Mouse (Mus musculus) thymus, adult 18-20 months (tissue): ENCODE results near the gene Dlgap5.

Experiments
- DNase-seq, 2 experiments: peaks; one replicate each; pipeline ENCODE4 v3.0.0; 2022; ENCODE audit warnings: mixed read lengths in 2 of 2

Dlgap5 gene

GRCm38 (mm10) chr14:47395007-47395406 lies 23.2 kb downstream of the Dlgap5 start:
- DNase-seq = no peak

- DNase-seq = no peak
Measured at GRCm38 (mm10) chr14:47393354-47394094, 24.7 kb downstream of the Dlgap5 start.

- DNase-seq = no peak
Measured at GRCm38 (mm10) chr14:47386125-47386524, 32.1 kb downstream of the Dlgap5 start.

GRCm38 (mm10) chr14:47384653-47385052 lies 33.6 kb downstream of the Dlgap5 start:
- DNase-seq = no peak

GRCm38 (mm10) chr14:47383911-47384310 lies 34.3 kb downstream of the Dlgap5 start:
- no peak for DNase-seq

- no peak for DNase-seq
Measured at GRCm38 (mm10) chr14:47378336-47378735, 39.9 kb downstream of the Dlgap5 start.

- DNase-seq = no peak
Measured at GRCm38 (mm10) chr14:47376526-47376925, 41.7 kb downstream of the Dlgap5 start.

GRCm38 (mm10) chr14:47373728-47374678 lies 44.2 kb downstream of the Dlgap5 start:
- no peak for DNase-seq

- DNase-seq = no peak
Measured at GRCm38 (mm10) chr14:47371689-47372088, 46.5 kb downstream of the Dlgap5 start.

- no peak for DNase-seq
Measured at GRCm38 (mm10) chr14:47370790-47371189, 47.4 kb downstream of the Dlgap5 start.

GRCm38 (mm10) chr14:47369741-47370140 lies 48.5 kb downstream of the Dlgap5 start:
- peak; percentile 20 to 37 for DNase-seq

- no peak for DNase-seq
Measured at GRCm38 (mm10) chr14:47367461-47367860, 50.7 kb downstream of the Dlgap5 start, which contains the start of gene Lgals3. Gene Lgals3, plus strand, starts transcription at chr14:47367751.

GRCm38 (mm10) chr14:47366881-47367321 lies 51.3 kb downstream of the Dlgap5 start:
- DNase-seq = peak; percentile 19 to 28

GRCm38 (mm10) chr14:47364742-47365449 lies 53.3 kb downstream of the Dlgap5 start:
- DNase-seq = peak; percentile 23 to 38

GRCm38 (mm10) chr14:47361899-47362298 lies 56.3 kb downstream of the Dlgap5 start:
- DNase-seq = no peak

- no peak for DNase-seq
Measured at GRCm38 (mm10) chr14:47361418-47361817, 56.8 kb downstream of the Dlgap5 start.

- DNase-seq = no peak
Measured at GRCm38 (mm10) chr14:47359610-47360009, 58.6 kb downstream of the Dlgap5 start.

- no peak for DNase-seq
Measured at GRCm38 (mm10) chr14:47356622-47357021, 61.6 kb downstream of the Dlgap5 start.

- DNase-seq = no peak
Measured at GRCm38 (mm10) chr14:47354948-47355347, 63.3 kb downstream of the Dlgap5 start.

GRCm38 (mm10) chr14:47354111-47354577 lies 64.1 kb downstream of the Dlgap5 start:
- no peak for DNase-seq

- no peak for DNase-seq
Measured at GRCm38 (mm10) chr14:47353240-47353639, 65.0 kb downstream of the Dlgap5 start.

GRCm38 (mm10) chr14:47352272-47352671 lies 65.9 kb downstream of the Dlgap5 start:
- no peak for DNase-seq

GRCm38 (mm10) chr14:47350974-47351373 lies 67.2 kb downstream of the Dlgap5 start:
- DNase-seq = no peak
